Mouse (Mus musculus) liver, postnatal 0 days (tissue): ENCODE measurements around the gene Utp11. TPM values are rescaled to one million over a fixed set of nuclear protein-coding genes. Genes with fewer than 3 reads are reported as not detected.

Source experiments
- ATAC-seq: fragments of 200-750 bp; cut with Nextera tagmentation; 2 replicates; pipeline ENCODE4 v1.8.0; 2017; ENCODE audit warnings: mild to moderate bottlenecking, moderate library complexity
- DNase-seq: peaks from one replicate; pipeline ENCODE4 v3.0.0-alpha.2; 2016
- H3K27ac ChIP-seq: fragments of 300-500 bp; sonication (generic); 2 replicates; pipeline ENCODE4 v1.5.1; 2014; ENCODE audit warnings: antibody characterized with exemption, moderate library complexity, mild to moderate bottlenecking, low read depth
- H3K27me3 ChIP-seq: fragments of 300-500 bp; sonication (generic); 2 replicates; pipeline ENCODE4 v1.6.1; 2014; ENCODE audit warnings: low read length, control low read depth, mixed read lengths; ENCODE audit not compliant: insufficient read depth
- H3K36me3 ChIP-seq: fragments of 300-500 bp; sonication (generic); replicated peaks from 2 replicates; pipeline ENCODE4 v1.6.1; 2014; ENCODE audit warnings: mild to moderate bottlenecking, control low read depth, low read length, moderate library complexity, mixed read lengths; ENCODE audit not compliant: insufficient read depth
- H3K4me1 ChIP-seq: fragments of 300-500 bp; sonication (generic); 2 replicates; pipeline ENCODE4 v1.6.1; 2014; ENCODE audit warnings: antibody characterized with exemption, mild to moderate bottlenecking, control low read depth; ENCODE audit not compliant: insufficient read depth
- H3K4me2 ChIP-seq: fragments of 300-500 bp; sonication (generic); 2 replicates; pipeline ENCODE4 v1.6.1; 2014; ENCODE audit warnings: low read depth, mild to moderate bottlenecking, low read length, moderate library complexity, mixed read lengths
- H3K4me3 ChIP-seq: fragments of 300-500 bp; sonication (generic); 2 replicates; pipeline ENCODE4 v1.5.1; 2014; ENCODE audit warnings: low read depth, low read length
- H3K9ac ChIP-seq: fragments of 300-500 bp; sonication (generic); replicated peaks from 2 replicates; pipeline ENCODE4 v1.6.1; 2014; ENCODE audit warnings: mild to moderate bottlenecking, moderate library complexity
- H3K9me3 ChIP-seq: fragments of 300-500 bp; sonication (generic); 2 replicates; pipeline ENCODE4 v1.6.1; 2016; ENCODE audit warnings: mild to moderate bottlenecking, control low read depth, low read length, mixed read lengths
- CTCF ChIP-seq: sonication (generic); IDR thresholded peaks from 2 replicates; pipeline ENCODE4 v1.5.1; 2016; ENCODE audit warnings: antibody characterized with exemption, low read depth
- EP300 ChIP-seq: IDR thresholded peaks from 2 replicates; pipeline ENCODE4 v1.6.1; 2016; ENCODE audit warnings: antibody characterized with exemption, low read depth, mild to moderate bottlenecking
- WGBS: fragments of 180-500 bp; shearing (Covaris S2); extraction: QIAGEN DNeasy Blood & Tissue Kit; methylation state at CpG from one replicate; pipeline ENCODE4 v1.1.7; 2014; ENCODE audit not compliant: insufficient replicate concordance; 5-methylcytosine and 5-hydroxymethylcytosine counted together
- microRNA counts: library from miRNA; unstranded; fragments of <30 nt; microRNA quantifications from one replicate; lab custom pipeline; 2015
- microRNA-seq: library from miRNA; unstranded; fragments of <30 nt; microRNA quantifications from one replicate; pipeline ENCODE4, GENCODE M21; 2016
- polyA plus RNA-seq: library from polyadenylated mRNA; unstranded; fragments of >200 nt; fragmentation: Nextera tagmentation; extraction: Ambion mirVana; gene quantifications from 2 replicates; pipeline ENCODE4 v1.2.1, GENCODE M21; 2015

Utp11 gene
- polyA plus RNA-seq, 1 experiment from 2014 or later = 21.6 TPM

- no peaks in the 10 kb centered on the region for H3K27me3 ChIP-seq
- no peak overlapping the region for H3K4me3 ChIP-seq
- H3K4me2 ChIP-seq = no peak overlapping the region
- no peaks in the 10 kb centered on the region for H3K4me1 ChIP-seq
- no peak for DNase-seq
- no peak overlapping the region for H3K9ac ChIP-seq
- H3K9me3 ChIP-seq = no peaks in the 10 kb centered on the region
- no peak for ATAC-seq
- H3K36me3 ChIP-seq = no peaks in the 10 kb centered on the region
- 65% methylated on average over 10 of the region's 10 CpGs for WGBS
- TF ChIP-seq EP300 (no peak), CTCF (no peak)
- no peak overlapping the region for H3K27ac ChIP-seq
Observed at GRCm38 (mm10) chr4:124632856-124633255, 60.5 kb downstream of the Utp11 start.

- no peaks in the 10 kb centered on the region for H3K4me1 ChIP-seq
- ATAC-seq (no peak), DNase-seq (no peak)
- no peaks in the 10 kb centered on the region for H3K27me3 ChIP-seq
- no peaks in the 10 kb centered on the region for H3K36me3 ChIP-seq
- no peak overlapping the region for H3K27ac ChIP-seq
- 42% methylated on average over 4 of the region's 4 CpGs for WGBS
- H3K9me3 ChIP-seq = no peaks in the 10 kb centered on the region
- H3K4me3 ChIP-seq = no peak overlapping the region
- TF ChIP-seq EP300 = no peak
- TF ChIP-seq CTCF = no peak
- no peak overlapping the region for H3K9ac ChIP-seq
- H3K4me2 ChIP-seq = no peak overlapping the region
Observed at GRCm38 (mm10) chr4:124631456-124631855, 61.9 kb downstream of the Utp11 start.

MicroRNAs encoded within 50 kb of the gene (microRNA counts, 519-probe panel; counts per million panel counts)
- microRNA mmu-miR-697 (lab: Ali Mortazavi, UCI) = not detected

Small RNA genes lying within 50 kb of the gene (microRNA-seq; reads per million reads assigned to microRNA genes)
- gene Gm24721 (not detected), gene Mir697 (not detected)

Other genes with a start within 250 kb of the Utp11 start
- not detected in 2 replicates for gene 3100002H09Rik, start 82.8 kb downstream of the Utp11 start, polyA plus RNA-seq
- not detected in 2 replicates for gene Pou3f1, start 36.8 kb downstream of the Utp11 start, polyA plus RNA-seq
- gene Fhl3, start 7.1 kb upstream of the Utp11 start, polyA plus RNA-seq = 2.5 and 2.7 TPM in 2 replicates
- gene Sf3a3, start 21.2 kb upstream of the Utp11 start, polyA plus RNA-seq = 37.1 and 37.2 TPM in 2 replicates
- gene Inpp5b, start 48.2 kb upstream of the Utp11 start, polyA plus RNA-seq = 15.5 and 19.5 TPM in 2 replicates
- 9.1 and 9.8 TPM in 2 replicates for gene Mtf1, start 108.5 kb upstream of the Utp11 start, polyA plus RNA-seq
- 15.4 and 18.4 TPM in 2 replicates for gene Yrdc, start 157.1 kb upstream of the Utp11 start, polyA plus RNA-seq
- gene 1110065P20Rik, start 157.6 kb upstream of the Utp11 start, polyA plus RNA-seq = 19.1 and 23.8 TPM in 2 replicates
- gene Maneal, start 168.6 kb upstream of the Utp11 start, polyA plus RNA-seq = not detected in 2 replicates
- 0.04 TPM in 1 of 2 replicates, not detected in the other for gene Epha10, start 187.3 kb upstream of the Utp11 start, polyA plus RNA-seq
- 2.4 and 2.6 TPM in 2 replicates for gene 9930104L06Rik, start 243.4 kb upstream of the Utp11 start, polyA plus RNA-seq
- gene Cdca8, start 245.7 kb upstream of the Utp11 start, polyA plus RNA-seq = 49.5 and 56.3 TPM in 2 replicates